Mouse (Mus musculus): ENCODE data around the gene Orm2.

The Orm2 gene

DNA sequence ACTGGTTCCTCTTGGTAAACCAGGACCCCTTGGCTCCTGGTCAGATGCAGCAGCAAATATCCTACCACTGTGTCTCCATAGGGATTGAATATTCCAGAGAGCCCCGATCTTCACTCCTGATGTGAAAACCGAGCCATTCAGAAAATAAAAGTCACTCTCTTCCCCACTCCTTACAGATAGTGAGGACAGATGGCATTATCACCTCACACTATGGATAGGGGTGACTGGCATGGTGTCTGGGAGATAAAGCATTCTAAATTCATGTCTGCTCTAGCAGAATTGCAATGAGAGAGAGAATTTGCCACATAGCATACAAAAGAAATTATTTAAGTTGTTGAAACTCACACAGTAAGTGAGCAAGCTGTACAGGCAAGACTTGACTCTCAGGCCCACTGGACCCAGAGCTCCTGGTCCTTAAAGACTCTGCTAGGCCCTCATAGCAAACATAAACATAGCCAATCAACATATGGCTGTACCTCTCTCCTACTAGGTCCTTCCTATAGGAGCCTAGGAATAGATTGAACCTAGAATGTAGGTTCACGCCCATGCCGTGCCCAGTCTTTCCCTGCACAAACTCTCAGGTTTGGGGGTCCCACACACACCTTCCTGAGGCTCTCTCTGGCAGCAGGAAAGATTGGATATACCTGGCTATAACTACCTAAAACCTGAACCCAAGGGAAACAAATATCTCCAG lies 20.6 kb downstream of the Orm2 start:
- no peak for DNase-seq

DNA sequence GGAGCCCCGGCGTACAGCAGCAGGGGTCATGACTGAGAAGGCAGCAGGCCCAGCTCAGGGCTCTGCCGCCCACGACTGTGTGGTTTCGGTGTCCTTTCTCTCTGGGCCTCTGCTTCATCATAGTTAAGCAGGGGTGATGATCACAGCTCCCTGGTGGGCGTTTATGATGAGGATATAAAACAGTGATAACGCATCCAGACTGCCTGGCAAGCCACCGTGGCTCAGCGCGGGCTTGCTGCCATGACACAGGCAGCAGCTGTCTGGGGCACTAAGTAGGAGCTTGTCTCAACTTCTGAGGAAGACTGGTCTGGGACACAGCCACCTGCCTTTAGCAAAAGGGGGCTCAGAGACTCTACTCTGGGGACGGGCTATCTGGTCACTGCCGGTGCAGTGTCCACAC lies 21.2 kb downstream of the Orm2 start:
- no peak for DNase-seq

DNA sequence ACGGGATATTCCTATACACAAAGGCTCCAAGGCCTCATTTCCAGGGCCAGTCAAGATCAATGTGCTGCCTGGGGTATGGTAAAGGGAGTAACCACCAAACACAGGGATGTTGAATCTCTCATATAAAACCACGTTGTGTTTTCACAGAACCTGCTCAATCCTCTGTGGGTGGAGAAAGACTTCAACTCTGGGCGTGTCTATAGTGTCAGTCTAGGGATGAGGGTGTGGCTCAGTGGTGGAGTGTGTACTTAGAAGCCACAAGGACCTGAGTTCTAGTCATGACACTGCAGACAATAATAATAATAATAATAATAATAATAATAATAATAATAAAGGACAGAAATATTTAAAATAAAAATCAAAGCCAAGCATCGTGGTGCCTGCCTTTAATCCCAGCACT lies 22.0 kb downstream of the Orm2 start:
- DNase-seq: no peak

DNA sequence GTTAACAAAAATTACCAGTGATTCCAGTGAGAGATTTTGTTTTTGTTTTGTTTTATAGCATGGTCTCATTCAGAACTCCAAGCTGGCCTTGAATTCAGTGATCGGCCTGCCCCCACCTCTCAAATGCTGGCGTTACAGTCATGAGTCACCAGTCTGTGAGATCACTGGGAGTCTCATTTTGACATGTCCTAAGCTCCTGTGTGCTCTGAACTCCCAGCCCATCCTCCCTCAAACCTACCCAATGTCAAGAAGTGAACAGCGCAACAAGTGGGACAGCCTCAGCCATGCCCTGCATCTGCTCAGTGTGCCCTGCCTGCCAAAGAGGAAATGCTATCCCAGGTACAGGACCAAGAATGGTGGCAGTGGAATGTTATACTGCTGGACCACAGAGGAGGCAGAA lies 23.0 kb downstream of the Orm2 start:
- no peak for DNase-seq

DNA sequence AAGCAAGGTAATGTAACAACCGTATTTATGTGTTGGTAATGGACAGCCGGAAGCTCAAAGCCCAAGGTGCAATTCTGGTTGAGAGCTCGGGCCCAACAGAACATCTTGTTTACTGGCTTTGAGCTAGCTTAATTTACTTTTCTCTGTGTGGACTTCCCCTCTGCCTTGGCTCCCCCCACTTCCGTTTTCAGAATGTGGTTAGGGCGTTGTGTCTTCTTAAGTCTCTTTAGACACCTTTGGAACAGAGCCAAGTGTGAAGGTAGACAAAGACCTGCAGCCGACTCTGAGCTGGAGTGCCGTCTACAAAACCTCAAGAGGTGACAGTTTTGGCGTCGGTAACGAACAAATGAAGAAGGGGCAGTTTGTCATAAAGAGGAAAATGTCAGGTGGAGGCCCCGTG lies 23.5 kb downstream of the Orm2 start:
- no peak for DNase-seq

- DNase-seq: no peak
Measured at GRCm38 (mm10) chr4:63388029-63388428, 25.8 kb downstream of the Orm2 start.

DNA sequence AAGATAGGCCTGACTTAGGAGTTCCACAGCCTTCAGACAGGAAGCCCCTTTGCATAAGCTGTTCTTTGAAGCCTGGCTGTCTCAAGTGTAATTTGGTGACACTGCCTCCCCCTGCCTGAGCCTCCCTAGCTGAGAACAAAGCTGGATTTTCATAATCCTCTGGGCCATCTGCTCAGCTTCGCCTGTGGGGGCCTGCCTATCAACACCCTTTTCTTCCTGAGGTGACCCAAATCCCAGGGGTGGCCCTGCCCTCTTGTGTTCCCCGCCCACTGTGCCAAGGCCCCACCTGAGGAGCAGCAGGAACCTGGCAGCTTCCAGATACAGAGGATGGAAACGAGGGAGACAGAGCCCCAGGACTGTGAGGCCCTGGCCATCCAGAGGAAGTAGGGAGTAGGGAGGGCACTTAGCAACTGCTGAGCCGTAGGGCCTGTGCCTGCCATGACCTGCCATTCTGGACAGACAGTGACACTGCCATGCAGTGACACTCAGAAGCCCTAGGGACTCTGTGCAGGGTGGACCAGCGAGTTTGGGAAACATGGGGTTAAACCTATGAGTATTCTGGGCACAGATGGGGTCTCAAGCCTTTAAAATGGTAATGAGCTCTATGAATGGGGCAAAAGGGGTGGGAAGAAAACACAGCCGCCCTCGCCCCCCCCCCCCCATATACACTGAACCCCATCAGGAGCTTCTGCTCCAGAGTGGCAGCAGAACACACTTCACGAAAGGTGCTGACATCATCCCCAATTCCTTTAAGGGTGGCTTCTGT lies 27.1 kb downstream of the Orm2 start:
- no peak for DNase-seq

DNA sequence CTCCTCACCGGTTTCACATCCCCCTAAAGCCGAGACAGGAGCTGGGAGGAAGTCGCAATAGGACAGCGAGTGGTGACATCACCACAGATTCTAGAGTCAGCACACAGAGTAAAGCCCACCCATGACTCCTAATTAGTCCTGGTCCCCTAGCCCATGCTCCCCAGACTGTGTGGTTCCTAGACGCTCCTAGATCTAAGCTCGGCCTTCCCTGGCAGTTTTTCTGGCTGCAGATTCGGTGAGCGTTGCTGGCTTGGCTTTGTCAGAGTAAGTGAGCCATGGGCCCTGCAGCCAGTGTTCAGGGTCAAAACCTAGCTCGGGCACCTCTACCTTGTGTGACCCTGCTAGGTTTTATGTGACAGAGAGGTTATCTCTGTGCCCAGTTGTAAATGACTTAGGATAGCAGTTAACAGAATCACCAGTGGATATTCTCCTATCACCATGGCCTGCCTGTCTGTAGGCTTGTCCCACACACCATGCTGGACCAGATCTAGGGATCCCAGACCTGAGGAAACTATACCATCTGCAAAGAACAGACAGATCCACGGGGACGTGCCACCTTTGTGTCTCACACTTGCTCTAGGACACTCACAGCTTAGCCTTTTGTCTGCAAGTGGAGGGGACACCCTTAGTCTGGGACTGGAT lies 27.8 kb downstream of the Orm2 start:
- no peak for DNase-seq

- no peak for DNase-seq
Measured at GRCm38 (mm10) chr4:63391322-63391721, 29.1 kb downstream of the Orm2 start.

DNA sequence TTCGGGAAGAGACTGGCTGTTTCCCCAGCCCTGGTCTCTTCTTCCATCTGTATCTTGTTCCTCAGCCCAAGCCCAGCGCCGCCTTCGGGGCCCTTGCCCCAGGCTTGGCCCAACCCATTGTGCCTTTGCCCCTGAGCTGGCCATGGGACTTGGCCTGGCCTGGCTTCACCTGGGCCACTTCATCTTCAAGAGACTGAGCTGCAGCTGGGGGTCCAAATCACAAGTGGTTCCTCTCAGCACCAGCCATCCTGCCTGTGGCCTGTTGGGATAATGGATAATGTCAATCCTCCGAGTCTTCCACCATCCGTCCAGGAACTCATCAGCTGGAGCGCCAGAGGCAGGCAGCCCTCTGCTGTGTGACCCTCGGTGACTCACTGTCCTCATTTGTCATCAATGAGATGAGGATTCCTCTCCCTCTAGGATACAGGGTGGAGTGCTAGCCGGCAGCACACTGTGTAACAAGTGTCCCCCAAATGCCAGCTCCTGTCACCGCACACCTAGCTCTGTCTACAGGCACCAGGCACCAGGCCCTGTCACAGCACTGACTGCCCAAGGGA lies 35.8 kb downstream of the Orm2 start:
- DNase-seq: no peak

DNA sequence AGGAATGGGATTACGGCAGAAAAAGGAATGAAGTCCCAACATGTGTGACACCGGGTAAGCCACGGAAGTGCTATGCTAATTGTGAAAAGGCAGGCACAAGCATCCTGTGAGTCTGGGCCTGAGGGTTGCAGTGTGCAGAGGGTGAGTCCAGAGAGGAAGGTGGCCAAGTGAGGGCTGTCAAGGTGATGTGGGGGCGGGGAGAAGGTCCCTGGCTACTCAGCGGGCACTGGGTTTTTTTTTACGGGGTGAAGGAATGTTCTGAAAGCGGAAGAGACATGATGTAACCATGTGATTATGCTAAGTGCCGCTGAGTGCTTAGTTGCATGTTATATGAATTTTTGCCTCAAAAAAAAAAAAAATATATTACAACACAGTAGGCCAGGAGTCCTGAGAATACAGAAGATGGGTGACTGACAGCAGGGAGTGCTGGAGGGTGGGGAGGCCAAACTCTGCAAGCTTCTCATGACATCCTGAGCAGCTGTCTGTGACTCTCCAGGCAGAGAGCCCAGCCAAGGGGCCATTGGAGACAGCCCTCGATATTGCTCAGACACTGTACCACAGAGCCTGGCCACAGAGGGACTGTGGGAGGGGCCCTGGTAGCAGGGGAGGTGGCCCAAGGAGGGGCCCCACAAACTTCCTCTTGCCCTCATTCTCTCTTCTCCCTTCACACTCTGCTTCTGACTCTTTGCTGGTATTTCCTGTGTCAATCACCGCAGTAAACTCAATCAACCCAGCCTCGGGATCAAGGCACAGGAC lies 36.8 kb downstream of the Orm2 start:
- peak in 1 of 2 experiments; percentile 31 for DNase-seq

DNA sequence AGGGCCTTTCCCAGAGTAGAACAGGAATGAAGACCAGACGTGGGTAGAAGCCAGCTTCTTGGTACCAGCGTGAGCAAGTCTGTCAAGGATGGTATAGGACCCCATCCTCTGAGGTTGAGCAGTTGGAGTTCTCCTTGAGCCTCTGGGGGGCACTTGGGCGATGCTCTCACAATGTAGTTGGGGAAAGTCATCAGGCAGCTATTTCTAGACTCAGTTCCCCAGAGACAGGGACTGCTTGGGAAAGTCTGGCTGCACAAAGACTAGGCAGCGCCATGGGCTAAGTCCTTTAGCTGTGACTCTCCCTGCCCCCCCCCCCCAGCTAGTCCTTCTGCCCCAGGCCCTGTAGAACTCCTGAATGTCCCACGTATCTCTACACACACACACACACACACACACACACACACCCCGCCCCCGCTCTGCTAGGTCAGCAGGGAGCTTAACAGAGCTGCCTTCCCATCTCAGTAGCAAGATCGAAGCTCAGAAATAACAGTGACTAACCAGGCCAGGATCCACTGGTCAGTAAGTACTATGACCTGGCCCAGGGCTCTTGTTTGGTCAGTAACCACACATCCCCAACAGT lies 37.5 kb downstream of the Orm2 start:
- no peak for DNase-seq

- DNase-seq: no peak
Measured at GRCm38 (mm10) chr4:63400541-63401306, 38.5 kb downstream of the Orm2 start.

DNA sequence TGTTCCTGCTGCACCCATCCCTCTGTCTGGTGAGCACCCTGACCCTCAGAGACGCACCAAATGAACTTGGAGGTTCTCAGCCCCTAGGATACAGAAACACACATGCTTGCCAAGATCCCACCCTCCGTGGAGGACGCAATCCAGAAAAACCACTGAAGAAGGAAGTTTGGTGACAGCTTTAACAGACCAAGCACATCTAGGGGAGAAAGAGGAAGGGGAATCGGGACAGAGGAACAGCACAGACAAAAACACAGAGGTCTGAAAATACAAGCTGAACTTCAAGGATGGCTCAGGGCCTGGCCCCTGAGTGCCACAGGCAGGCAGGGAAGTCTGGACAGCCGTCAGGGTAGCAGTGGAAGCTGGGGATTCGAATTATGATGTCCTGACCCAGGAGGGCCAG lies 39.4 kb downstream of the Orm2 start:
- no peak for DNase-seq

DNA sequence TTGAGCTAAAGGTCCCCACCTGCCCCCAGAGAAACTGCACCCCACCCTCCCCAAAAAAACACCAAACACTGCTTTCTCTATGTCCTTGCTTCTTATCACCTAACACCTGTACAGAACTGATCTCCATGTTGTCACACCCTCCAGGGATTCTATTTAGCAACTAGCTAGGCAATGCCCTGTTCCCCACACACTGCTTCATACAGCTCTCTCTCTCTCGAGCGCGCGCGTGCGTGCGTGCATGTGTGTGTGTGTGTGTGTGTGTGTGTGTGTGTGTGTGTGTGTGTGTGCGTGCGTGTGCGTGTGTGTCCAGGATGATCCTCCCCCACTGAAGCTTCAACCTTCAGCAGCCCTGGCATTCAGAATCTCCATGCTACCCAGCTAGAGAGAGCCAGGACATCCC lies 39.8 kb downstream of the Orm2 start:
- DNase-seq: no peak

GRCm38 (mm10) chr4:63402558-63402957 lies 40.3 kb downstream of the Orm2 start:
- peak; percentile 23 to 67 for DNase-seq

DNA sequence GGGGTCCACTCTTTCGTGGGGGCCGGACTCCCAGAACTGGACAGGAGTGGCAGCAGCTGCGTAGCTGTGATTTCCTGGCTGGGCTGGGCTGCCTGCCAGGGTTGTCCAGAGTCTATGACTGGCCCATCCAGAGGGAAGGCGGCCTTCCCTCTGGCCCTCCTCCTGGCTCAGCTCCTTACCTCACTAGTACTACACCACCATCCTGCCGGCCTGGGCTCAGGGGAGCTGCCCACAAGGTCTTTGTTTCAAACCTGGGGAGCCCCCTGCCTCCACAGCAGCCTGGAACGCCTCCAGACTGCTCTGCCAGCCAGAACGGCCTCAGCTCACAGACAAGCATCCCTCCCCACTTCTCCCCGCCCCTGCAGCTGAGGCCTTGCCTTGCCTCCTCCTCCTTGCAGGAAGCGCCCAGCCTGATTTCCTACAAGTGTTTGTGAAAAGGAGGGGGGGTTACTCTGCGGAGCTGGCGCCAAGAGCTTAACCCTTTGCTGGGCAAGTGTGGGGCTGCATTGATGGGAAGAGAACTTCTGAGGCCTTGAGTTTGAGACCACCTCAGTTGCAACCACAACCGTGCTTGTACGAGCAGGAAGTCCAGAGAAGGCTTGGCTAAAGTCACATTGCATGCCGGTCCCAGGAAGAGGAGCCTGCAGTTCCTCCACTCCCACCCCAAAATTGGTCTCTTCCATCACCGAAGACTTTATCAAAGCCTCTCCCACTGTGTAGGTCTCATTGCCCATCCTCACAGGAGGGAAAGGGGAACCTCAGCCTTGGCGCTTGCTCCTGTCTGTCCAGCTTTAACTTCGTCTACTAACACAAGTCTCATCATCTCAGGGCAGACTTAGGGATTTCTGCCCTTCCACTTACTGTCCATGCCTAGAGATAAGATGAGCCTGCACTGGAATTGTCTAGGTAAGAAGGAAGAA lies 41.1 kb downstream of the Orm2 start, which contains the start of gene Akna:
Gene Akna (minus strand): TSS at position 315 of the 920 bp plus-strand sequence.
- DNase-seq: peak; percentile 93 to 94

GRCm38 (mm10) chr4:63404205-63404604 lies 42.0 kb downstream of the Orm2 start:
- no peak for DNase-seq

GRCm38 (mm10) chr4:63405051-63405450 lies 42.8 kb downstream of the Orm2 start:
- DNase-seq: no peak

- no peak for DNase-seq
Measured at GRCm38 (mm10) chr4:63405683-63406082, 43.4 kb downstream of the Orm2 start.

DNA sequence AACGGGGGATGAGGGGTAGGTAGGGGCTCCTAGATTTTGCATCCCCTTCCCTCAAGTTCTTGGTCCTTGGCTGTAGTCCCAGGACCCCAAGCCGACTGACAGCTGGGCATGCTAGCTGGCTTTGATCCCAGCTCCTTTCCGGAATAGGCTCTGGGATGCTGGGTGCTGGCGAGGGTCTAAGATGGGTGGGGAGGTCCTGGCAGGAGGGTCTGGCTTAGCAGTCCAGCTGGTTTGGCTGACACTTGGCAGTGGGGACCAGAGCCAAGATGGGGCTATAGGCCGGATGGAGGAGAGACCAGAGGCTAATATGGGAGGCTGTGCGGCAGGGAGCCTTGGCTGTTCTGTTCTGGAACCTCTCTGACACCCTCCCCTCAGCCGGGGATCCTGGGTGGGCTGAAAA lies 46.0 kb downstream of the Orm2 start:
- DNase-seq: no peak
